Mouse (Mus musculus) bone marrow, adult 2 months (tissue): ENCODE measurements around the gene Olfr1140.

Experiments used
- CTCF ChIP-seq: fragments of 200-500 bp; IDR thresholded peaks from 2 replicates; pipeline ENCODE4 v1.5.1; 2011; ENCODE audit warnings: low read length, control low read depth; ENCODE audit not compliant: control insufficient read depth, insufficient read depth
- POLR2A ChIP-seq: fragments of 200-500 bp; IDR thresholded peaks from 2 replicates; pipeline ENCODE4 v1.6.1; 2011; ENCODE audit warnings: low read depth, mild to moderate bottlenecking, control low read depth, low read length, borderline replicate concordance; ENCODE audit not compliant: control insufficient read depth

- no peak for TF ChIP-seq CTCF
- no peak for TF ChIP-seq POLR2A
Observed at GRCm38 (mm10) chr2:87739878-87740277, 3.7 kb upstream of the Olfr1140 start, which contains the start of gene Olfr1138.
